Comparison of ENCODE assay signal across 8 mouse cellular contexts in the genomic region with DNA sequence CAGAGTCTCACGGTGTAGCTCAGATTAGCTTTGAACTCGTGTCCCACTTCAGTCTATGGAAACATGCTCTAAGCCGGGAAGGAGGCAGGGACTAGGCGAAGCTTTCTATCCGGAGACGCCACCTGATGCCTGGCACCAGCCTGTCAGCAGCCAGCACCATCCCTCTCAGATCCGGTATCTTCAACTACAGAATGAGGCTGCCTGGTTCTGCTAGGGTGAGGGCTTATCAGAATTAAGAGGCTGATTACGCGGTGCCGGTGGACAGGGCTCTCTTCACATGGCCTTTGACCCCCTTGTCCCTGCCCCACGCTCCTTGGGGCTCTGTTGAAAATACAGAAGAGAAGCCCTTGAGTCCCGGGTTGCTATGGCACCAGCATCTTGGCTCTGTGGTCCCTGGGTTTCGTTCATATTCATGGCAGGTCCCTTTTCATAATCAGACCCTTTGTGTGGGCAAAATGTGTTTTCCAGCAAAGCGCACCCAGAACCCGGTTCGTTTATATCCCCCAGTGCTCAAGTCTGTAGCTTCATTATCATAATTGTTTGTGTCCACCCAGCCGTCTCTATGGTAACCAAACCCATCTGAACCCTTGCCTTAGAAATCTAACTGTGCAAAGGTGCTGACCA. TPM values are rescaled to one million over a fixed set of nuclear protein-coding genes. Genes with fewer than 3 reads are reported as not detected.
A peak's percentile ranks its signal among the peaks of the same experiment; 100 is the strongest.
DNase-seq lines count a peak whose midpoint lies in the region; ATAC-seq lines count a peak whose summit lies in the region.

No protein-coding gene starts in this region.

- peak overlapping the region; percentile 71 for H3K9ac ChIP-seq in midbrain, embryonic 14.5 days (replicated peaks; ENCODE audit: low read length)

- intact Hi-C loops in gastrocnemius, postnatal 36 days (cut with DNase I): no loop called here

- no peak; the same call in 1 of the 2 replicates for ATAC-seq in megakaryocyte, adult 5-6 weeks (ENCODE audit: poor library complexity, severe bottlenecking)
- ATAC-seq in midbrain, embryonic 14.5 days (ENCODE audit: low FRiP score, low TSS enrichment): peak; percentile 44; the same call in 1 of the 2 replicates

- H3K27me3 ChIP-seq in megakaryocyte, embryonic 14.5 days (replicated peaks): peaks cover 25% of the 10 kb centered on the region
- no peaks in the 10 kb centered on the region for H3K27me3 ChIP-seq in midbrain, embryonic 14.5 days (ENCODE audit: control insufficient read depth, insufficient read depth, low read length)

- H3K4me3 ChIP-seq in megakaryocyte, embryonic 14.5 days (replicated peaks): peak overlapping the region; percentile 90
- H3K4me3 ChIP-seq in midbrain, embryonic 14.5 days (replicated peaks; ENCODE audit: low read depth, low read length): peak overlapping the region; percentile 68

- peaks cover 22% of the 10 kb centered on the region for H3K9me3 ChIP-seq in megakaryocyte, embryonic 14.5 days
- no peaks in the 10 kb centered on the region for H3K9me3 ChIP-seq in midbrain, embryonic 14.5 days (ENCODE audit: control insufficient read depth, low read length)

- H3K36me3 ChIP-seq in megakaryocyte, embryonic 14.5 days (replicated peaks; ENCODE audit: low read length): peaks cover 23% of the 10 kb centered on the region
- peaks cover 22% of the 10 kb centered on the region for H3K36me3 ChIP-seq in midbrain, embryonic 14.5 days (ENCODE audit: control insufficient read depth, insufficient read depth, low read length)

- peaks cover 26% of the 10 kb centered on the region for H3K4me1 ChIP-seq in megakaryocyte, embryonic 14.5 days
- peaks cover 19% of the 10 kb centered on the region for H3K4me1 ChIP-seq in midbrain, embryonic 14.5 days (ENCODE audit: control insufficient read depth, insufficient read depth, low read length)

- peak overlapping the region; percentile 87 for H3K27ac ChIP-seq in midbrain, embryonic 14.5 days (replicated peaks; ENCODE audit: low read depth, low read length)

- 3% methylated on average over 17 of the region's 17 CpGs for WGBS in midbrain, embryonic 14.5 days

- peak overlapping the region; percentile 82 for H3K4me2 ChIP-seq in midbrain, embryonic 14.5 days (ENCODE audit: low read length)

- peak; percentile 37 to 42 for DNase-seq in cerebellum, postnatal 25 days
- peak; percentile 44 to 68 for DNase-seq in frontal cortex, postnatal 36 days (ENCODE audit: low spot score in 2 of 2)
- DNase-seq in left cerebral cortex, adult 8-10 months (ENCODE audit: low spot score in 2 of 2): peak; percentile 35 to 66
- peak; percentile 74 for DNase-seq in midbrain, embryonic 14.5 days
- no peak for DNase-seq in ovary, adult 18-20 months (ENCODE audit: low spot score)
- DNase-seq in gastrocnemius, postnatal 36 days: no peak

RNA-seq across cellular contexts. Expression of gene Trp53rka, which starts 0.6 kb away (rescaled TPM):
- polyA plus RNA-seq in megakaryocyte, embryonic 14.5 days (2012; ENCODE audit: insufficient read depth, low replicate concordance): 17.6 and 36.2 TPM in 2 replicates
- total RNA-seq in megakaryocyte, adult 5-6 weeks (2015): 3.9 and 5.7 TPM in 2 replicates
- 4.0 and 5.1 TPM in 2 replicates for total RNA-seq in megakaryocyte, adult 5-6 weeks (2017)
- total RNA-seq in left cerebral cortex, adult 8-10 months (2022): 10 to 100 TPM; 19.2 to 20.3 (median 20.0) TPM
- polyA plus RNA-seq in midbrain, embryonic 14.5 days (2014; fragmentation: Nextera tagmentation; extraction: Ambion mirVana): 42.8 and 44.9 TPM in 2 replicates
- total RNA-seq in gastrocnemius, postnatal 36 days (2021): 1 to 10 TPM; 7.4 to 9.4 TPM

RNA-seq across cellular contexts. Expression of gene Slc2a10, which starts 9.9 kb away (rescaled TPM):
- not detected in 2 replicates for polyA plus RNA-seq in megakaryocyte, embryonic 14.5 days (2012; ENCODE audit: insufficient read depth, low replicate concordance)
- total RNA-seq in megakaryocyte, adult 5-6 weeks (2015): 0.05 TPM in 1 of 2 replicates, not detected in the other
- not detected in 2 replicates for total RNA-seq in megakaryocyte, adult 5-6 weeks (2017)
- total RNA-seq in left cerebral cortex, adult 8-10 months (2022): 1 to 10 TPM; 1.0 to 1.4 (median 1.2) TPM
- 0.94 and 1.8 TPM in 2 replicates for polyA plus RNA-seq in midbrain, embryonic 14.5 days (2014; fragmentation: Nextera tagmentation; extraction: Ambion mirVana)
- total RNA-seq in gastrocnemius, postnatal 36 days (2021): 1 to 10 TPM; 1.3 to 1.4 TPM

RNA-seq across cellular contexts. Expression of gene Slc13a3, which starts 20.7 kb away (rescaled TPM):
- not detected in 2 replicates for polyA plus RNA-seq in megakaryocyte, embryonic 14.5 days (2012; ENCODE audit: insufficient read depth, low replicate concordance)
- 0.39 and 0.42 TPM in 2 replicates for total RNA-seq in megakaryocyte, adult 5-6 weeks (2015)
- 0.37 TPM in 1 of 2 replicates, not detected in the other for total RNA-seq in megakaryocyte, adult 5-6 weeks (2017)
- total RNA-seq in left cerebral cortex, adult 8-10 months (2022): 10 to 100 TPM; 17.7 to 21.1 (median 19.2) TPM
- polyA plus RNA-seq in midbrain, embryonic 14.5 days (2014; fragmentation: Nextera tagmentation; extraction: Ambion mirVana): 3.9 and 5.5 TPM in 2 replicates
- total RNA-seq in gastrocnemius, postnatal 36 days (2021): under 1 TPM in 1 of 2 experiments, not detected in 1; 0.27 TPM

Comparison
In these comparisons a context has a peak if more than half of its experiments do, and no peak if none do; other contexts are left out.
1. DNase-seq: peak in cerebellum, postnatal 25 days (2 of 2), frontal cortex, postnatal 36 days (2 of 2), left cerebral cortex, adult 8-10 months (2 of 2) and midbrain, embryonic 14.5 days (single experiment); none in ovary, adult 18-20 months (single experiment) and gastrocnemius, postnatal 36 days (0 of 2).
2. RNA of gene Slc13a3, which starts 20.7 kb away (total RNA-seq): 17.7 to 21.1 TPM in left cerebral cortex, adult 8-10 months; 0.37 to 0.42 TPM in megakaryocyte, adult 5-6 weeks and 0.27 TPM in gastrocnemius, postnatal 36 days; every median in the first group is over 10 times any median in the second.